Mouse (Mus musculus): Measurements from ENCODE around the gene Ccdc65.
A peak's percentile ranks its signal among the peaks of the same experiment; 100 is the strongest.
"Not testable (repeated sequence)": the region's sequence is repeated elsewhere in the genome, so short reads cannot be mapped to it uniquely, and the experiment has no call there.

The Ccdc65 gene

GRCm38 (mm10) chr15:98737881-98738280, 29.9 kb downstream of the Ccdc65 start:
- no peak for ATAC-seq (ENCODE audit: low TSS enrichment)

- ATAC-seq (ENCODE audit: low TSS enrichment): no peak
Measured at GRCm38 (mm10) chr15:98738796-98739195, 30.8 kb downstream of the Ccdc65 start.

DNA sequence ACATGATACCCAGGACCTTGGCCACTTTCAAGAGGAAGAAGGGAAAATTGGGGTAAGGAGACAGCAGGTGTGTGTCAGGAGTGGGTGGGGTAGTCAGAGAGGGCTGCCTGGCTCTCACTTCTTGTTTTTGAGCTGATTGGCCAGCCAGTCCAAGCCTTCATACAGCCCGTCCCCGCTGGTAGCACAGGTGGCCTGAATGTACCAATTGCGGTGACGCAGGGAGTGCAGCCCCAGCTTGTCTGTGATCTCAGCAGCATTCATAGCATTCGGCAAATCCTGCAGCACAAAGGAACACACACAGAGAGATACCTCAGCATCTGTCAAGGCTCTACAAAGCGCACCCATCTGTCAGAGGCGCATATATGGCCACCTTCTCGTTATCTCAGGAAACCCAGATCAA, 32.2 kb downstream of the Ccdc65 start:
- ATAC-seq (ENCODE audit: low TSS enrichment): peak; percentile 57

DNA sequence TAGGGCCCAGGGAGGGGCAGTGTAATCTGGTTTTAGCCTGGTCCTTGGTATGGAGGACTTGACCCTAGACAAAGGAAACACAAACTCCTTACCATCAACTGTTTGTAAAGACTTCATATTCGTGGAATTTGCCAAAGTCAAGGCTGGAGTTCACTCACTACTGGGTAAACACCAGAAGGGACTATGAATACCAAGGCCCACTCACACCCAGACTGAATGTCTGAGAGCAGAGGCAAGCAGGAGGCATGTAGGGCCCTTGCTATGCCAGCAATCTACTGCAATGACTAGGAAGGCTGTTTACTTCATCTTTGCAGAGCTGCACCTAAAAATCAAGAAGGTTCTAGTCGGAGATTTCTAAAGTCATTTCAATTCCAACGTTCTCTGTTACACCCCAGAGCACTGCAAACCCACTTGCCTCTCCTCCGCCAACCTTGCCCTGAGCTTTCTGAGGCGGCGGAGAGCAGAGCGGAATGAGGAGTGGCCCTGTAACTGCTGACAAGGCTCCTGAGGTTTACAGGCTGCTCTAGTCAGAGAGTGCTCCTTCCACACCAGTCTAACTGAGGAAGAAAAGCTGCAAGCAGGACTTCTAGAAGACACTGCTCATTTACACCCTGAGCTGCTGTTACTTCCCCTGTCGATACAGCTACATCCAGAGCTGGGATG, 34.9 kb downstream of the Ccdc65 start:
- ATAC-seq (ENCODE audit: low TSS enrichment): no peak

DNA sequence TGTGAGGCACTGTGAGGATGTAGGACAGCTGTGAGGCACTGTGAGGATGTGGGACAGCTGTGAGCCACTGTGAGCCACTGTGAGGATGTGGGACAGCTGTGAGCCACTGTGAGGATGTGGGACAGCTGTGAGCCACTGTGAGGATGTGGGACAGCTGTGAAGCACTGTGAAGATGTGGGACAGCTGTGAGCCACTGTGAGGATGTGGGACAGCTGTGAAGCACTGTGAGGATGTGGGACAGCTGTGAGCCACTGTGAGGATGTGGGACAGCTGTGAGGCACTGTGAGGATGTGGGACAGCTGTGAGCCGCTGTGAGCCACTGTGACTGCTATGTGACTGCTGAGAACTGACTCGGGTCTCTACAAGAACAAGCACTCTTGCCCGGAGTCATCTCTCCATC, 35.9 kb downstream of the Ccdc65 start:
- not testable (repeated sequence) for ATAC-seq (ENCODE audit: low TSS enrichment)

- ATAC-seq (ENCODE audit: low TSS enrichment): peak; percentile 65
Measured at GRCm38 (mm10) chr15:98746344-98746965, 38.4 kb downstream of the Ccdc65 start.

GRCm38 (mm10) chr15:98747296-98747695, 39.3 kb downstream of the Ccdc65 start:
- ATAC-seq (ENCODE audit: low TSS enrichment): no peak

DNA sequence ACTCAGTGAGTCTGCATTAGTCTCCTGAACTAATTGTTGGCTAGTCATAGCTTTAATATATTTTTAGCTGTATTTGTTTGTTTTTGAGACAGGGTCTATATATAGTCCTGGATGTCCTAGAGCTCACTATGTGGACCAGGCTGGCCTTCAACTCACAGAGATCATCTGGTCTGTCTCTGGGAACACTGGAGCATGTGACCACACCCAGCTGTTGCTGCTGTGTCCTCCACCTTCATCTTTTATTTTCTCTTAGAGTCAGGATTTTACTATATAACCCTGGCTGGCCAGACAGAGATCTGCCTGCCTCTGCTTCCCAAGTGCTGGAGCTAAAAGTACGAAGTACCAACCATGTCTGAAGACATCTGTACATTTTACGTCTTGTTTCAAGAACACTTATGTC, 41.1 kb downstream of the Ccdc65 start:
- ATAC-seq (ENCODE audit: low TSS enrichment): no peak

DNA sequence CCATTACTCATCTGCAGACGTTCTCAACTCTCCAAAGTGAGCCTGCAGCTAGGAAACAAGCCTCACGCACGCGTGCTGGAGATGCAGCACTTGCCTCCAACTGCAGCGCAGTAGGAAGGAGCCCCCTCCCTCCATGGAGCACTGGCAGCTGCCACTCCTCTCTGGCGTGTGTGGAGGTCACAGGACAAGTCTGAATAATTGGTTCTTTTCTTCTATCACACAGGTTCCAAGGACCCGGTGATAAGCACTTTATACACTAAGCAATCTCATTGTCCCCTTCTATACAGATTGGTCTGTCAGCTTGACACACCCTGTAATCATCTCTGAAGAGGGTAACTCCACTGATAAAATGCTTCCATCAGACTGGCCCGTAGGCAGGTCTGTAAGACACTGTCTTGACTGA, 45.0 kb downstream of the Ccdc65 start:
- ATAC-seq (ENCODE audit: low TSS enrichment): peak; percentile 41; the same call in 1 of the 2 replicates

DNA sequence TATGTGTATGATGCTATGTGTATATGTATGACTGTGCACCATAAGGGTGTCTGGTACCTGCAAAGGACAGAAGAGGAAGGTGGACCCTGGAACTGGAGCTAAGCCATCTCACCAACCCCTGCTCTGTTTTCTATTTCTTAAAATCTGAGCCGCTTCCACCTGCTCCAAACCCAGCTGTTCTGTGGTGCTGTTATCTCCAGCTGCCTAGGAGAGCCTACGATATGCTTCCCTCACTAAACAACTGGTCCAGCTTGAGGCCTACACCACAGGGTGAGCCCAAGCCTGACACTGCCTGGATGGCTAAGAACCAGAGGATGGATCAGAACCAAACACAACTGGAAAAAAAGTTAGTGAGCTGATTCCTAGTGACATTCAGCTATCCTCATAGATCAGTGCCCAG, 46.1 kb downstream of the Ccdc65 start:
- no peak for ATAC-seq (ENCODE audit: low TSS enrichment)

DNA sequence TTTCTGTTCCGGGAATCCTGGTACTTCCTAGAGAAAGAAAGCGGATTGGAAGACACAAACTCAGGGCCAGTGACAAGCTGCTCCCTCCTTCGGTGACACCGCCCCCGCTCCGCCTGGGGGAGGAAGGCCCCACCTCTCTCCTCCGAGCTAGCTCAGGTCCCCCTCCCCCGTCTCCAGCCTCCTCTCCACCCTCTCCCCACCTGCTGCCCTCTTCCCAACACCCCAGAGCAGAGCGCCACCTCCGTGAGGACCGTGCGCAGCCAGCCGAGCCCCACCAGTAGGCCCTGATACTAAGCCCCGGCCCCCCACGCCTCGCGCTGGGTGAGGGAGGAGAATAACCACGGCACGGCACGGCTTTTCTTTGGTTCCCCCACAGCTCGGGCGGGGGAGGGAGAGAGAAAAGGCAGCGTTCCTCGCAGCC, 54.2 kb downstream of the Ccdc65 start:
- ATAC-seq (ENCODE audit: low TSS enrichment): peak; percentile 51

DNA sequence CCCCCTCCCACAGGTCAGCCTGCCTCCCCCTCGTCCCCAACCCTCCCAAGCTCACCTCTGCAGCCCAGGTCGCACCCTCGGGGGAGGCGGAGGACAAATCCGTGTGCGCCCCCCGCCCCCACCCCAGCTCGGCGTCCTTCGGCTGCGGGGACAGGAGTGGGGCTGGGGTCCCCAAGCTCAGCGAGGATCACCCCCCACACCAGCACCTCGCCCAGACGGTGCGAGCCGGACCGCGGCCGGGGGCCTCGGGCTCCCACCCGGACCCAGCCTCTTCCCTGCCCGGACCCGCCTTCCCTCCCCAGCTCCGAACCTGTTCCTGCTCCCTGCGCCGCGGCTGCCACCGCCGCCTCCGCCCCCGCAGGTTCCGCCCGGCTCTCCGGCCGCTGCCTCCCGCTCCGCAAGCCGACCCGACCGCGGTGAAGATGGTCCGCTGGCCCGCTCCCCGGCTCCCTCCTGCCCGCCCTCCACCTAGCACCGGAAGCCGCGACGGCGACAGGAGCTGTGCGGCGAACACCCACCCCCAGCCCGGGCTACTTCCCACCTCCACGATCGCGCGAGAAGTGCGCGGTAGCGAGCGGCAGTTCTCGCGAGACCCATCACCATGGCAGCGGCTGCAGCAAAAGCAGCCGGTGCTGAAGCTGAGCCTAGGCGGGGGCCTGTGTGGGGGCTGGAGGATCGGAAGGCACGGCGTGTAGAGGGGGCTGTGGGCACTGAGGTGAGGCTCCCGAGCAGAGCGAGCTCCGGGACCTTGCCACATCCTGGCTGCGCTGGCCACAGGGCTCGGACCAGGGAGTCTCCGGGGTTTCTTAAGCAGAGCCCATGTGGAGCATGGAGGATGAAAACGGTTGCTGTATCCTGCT, 54.9 kb downstream of the Ccdc65 start, which contains the start of gene Arf3:
Gene Arf3, minus strand, starts transcription at position 545 of the 860 bp plus-strand sequence.
- peak; percentile 93 for ATAC-seq (ENCODE audit: low TSS enrichment)

DNA sequence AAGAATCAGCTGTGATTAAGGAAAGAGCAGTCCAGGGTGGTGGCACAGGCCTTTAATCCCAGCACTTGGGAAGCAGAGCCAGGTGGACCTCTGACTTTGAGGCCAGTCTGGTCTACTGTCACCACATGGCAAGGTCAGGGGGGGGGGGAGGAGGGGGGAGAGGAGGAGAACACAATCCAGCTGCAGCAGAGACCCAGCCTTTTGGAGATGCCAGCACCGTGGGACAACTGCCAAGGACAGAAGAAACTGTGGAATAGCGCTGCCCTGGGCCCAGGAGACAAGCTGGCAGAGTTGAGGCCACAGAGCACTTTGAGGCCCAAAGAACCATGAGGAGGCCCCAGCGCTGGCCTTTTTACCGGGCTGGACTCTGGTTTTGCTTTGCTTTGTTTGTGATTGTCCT, 57.9 kb downstream of the Ccdc65 start:
- ATAC-seq (ENCODE audit: low TSS enrichment): no peak

DNA sequence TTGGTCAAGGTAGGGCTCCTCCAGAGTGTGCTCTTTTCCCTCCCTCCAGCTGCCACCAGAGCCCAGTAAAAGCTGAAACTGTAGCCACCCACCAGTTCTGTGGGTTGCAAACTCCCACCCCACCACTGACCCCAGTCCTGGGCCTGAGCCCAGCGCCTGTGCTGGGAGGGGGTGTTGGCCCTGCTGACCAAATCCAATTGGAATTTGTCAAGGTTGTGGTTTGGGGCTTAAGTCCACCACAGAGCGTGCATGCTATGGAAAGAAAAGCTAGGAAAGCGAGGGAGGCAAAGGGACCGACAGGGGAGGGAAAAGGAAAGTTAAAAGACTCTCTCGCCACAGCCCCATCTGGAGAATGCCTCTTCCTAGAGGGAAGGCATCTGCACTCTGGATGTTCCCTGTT, 60.3 kb downstream of the Ccdc65 start:
- no peak for ATAC-seq (ENCODE audit: low TSS enrichment)

GRCm38 (mm10) chr15:98771813-98772425, 63.9 kb downstream of the Ccdc65 start:
- ATAC-seq (ENCODE audit: low TSS enrichment): no peak

DNA sequence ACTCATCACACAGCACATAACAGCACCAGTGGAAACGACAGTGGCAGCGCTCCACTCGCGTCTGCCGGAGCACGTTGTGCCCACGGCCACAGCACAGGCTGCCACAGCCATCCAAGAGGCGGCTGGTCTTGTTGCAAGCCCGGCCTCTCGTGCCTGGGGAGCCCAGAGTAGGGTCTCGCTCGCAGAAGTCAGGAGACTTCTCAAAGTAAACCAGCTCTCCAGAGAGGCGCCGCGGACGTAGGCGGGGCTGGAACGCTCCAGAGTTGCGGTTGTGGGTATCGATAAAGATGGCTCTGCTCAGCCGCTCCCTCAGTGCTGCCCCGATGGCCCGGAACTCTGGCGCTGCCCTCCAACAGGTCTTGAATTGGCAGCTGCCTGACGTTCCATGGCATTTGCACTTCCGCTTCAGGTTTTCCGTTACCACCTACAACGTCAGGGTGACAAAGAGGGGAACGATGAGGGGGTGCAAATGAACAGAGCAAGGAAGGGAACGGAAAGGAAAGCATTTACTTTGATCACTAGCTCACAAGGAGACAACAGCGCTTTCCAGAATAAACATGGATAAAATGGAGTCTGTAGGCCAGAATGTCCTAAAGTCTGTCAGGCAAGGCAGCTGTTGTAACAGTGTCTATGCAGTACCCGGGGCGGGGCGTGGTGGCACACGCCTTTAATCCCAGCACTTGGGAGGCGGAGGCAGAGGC, 64.7 kb downstream of the Ccdc65 start:
- no peak; the same call in 1 of the 2 replicates for ATAC-seq (ENCODE audit: low TSS enrichment)
